Mouse (Mus musculus): ENCODE data around the gene Bcl6.

Gene Bcl6

GRCm38 (mm10) chr16:23972901-23973300 is 15.8 kb downstream of the Bcl6 start:
- no peak for DNase-seq

GRCm38 (mm10) chr16:23972126-23972740 is 16.4 kb downstream of the Bcl6 start:
- peak in 1 of 2 experiments; percentile 33 for DNase-seq

DNA sequence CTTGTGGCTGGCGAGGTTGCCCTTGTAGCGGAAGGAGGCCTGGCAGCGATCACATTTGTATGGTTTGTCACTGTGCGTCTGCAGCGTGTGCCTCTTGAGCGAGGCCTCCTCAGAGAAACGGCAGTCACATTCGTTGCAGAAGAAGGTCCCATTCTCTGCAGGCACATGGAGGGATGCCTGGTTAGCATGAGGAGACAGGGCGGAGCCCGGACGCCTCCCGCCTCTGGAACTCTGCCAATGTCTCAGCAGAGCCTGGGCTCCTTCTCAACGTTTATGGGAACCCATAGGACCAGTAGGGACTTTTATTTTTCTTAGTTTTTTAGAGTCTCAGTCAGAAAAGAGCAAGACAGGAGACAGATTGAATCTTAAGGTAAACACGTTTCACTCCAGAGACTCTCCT is 18.7 kb downstream of the Bcl6 start:
- DNase-seq = peak; percentile 48 to 59

DNA sequence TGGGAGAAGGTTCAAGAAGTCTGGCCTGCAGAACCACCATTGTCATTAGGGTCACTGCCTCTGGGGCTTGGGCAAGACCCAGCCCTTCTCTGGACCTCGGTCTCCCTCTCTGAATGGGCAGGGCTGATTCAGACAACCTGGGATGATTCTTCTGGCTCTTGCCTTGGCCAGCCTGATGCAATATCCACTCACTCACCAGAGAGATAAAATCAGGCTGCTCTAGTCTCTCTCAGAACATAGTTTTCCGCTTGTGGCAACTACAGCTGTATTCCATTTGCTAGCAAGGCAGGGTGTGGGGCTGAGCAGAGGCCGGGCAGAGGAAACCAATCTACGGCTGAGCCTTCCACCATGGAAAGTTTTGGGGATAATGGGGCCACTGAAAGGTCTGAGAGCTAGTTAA is 19.8 kb downstream of the Bcl6 start:
- DNase-seq = no peak

- DNase-seq = no peak
Observed at GRCm38 (mm10) chr16:23967301-23967700, 21.4 kb downstream of the Bcl6 start.

GRCm38 (mm10) chr16:23966066-23966465 is 22.6 kb downstream of the Bcl6 start:
- DNase-seq = no peak

- no peak for DNase-seq
Observed at GRCm38 (mm10) chr16:23964706-23965367, 23.8 kb downstream of the Bcl6 start.

DNA sequence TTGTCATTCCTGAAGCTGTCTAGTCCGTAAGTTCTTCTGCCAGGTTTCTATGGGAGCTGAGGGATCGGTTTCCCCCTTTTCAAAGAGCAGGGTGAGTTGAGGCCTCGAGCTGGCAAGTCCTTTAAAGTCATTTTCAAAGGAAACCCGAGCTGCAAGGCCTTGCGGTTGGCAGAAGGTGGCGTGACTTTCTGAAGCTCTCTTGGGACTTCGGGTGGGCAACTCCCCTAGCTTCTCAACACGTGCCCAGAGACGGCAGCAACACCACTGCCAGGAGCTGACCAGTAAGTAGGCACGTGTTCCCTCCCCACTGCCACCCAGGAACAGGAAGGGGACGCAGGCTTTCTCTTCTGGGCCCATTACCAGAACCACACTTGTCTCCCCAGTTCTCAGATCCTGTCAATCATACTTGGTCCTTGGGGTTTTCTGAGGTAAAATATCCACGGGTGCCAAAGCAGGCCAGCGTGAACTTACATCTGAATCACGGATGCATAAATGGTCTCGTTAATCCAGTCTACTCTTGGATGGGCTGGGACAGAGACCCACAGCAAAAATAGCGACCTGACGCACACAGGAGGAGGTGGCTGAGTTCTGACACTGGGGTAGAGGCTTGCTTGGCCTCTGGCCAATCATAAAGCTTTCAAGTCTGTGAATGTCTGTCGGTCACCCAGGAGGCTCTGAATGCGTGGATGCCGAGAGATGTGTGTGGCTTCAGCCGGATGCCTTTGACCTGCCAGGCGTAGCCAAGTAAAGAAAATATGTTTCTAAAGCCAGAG is 24.6 kb downstream of the Bcl6 start:
- DNase-seq = no peak

DNA sequence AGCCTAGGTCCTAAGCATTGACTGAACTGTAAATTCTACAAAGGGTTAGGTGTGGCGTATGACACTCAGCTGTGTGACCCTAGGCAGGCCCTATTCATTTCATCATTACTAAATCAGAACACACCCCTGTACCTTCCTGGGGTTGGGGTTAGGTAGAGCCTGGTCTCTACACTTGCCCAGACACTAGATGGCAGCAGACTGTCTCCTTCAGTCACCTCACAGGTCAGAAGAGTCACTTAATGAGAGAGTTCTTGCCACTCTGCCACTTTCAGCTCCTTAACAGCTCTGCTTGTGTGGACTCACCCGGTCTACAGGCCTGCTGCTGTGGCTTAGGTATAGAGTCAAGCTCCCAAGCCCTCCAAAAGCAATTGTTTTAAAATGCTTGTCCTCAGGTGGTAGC is 26.3 kb downstream of the Bcl6 start:
- DNase-seq = no peak

DNA sequence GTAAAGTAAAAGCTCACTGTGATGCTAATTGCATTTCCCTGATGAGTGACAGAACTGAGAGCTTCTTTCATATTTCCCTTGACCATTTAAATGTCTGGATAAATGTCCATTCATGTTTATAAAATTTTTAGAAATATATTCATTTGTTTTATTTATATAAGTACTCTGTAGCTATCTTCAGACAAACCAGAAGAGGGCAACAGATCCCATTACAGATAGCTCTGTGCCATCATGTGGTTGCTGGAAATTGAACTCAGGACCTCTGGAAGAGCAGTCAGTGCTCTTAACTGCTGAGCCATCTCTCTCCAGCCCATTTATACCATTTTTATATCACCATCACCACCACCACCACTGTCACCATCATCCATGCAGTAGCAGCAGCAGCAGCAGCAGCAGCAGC is 29.7 kb downstream of the Bcl6 start:
- DNase-seq = no peak

DNA sequence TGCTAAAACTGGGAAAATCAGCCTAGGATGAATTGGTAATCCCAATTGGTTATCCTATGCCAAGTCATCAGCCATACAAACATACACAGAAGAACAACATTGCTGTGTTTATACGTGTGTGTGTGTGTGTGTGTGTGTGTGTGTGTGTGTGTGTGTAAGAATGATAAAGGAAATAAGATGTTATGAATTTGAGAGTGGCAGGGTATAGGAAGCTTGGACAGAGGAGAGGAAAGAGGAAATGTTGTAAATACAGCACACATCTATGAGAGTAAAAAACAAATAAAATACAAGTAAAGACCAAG is 34.7 kb downstream of the Bcl6 start:
- DNase-seq = no peak

GRCm38 (mm10) chr16:23953189-23953958 is 35.3 kb downstream of the Bcl6 start:
- DNase-seq = peak; percentile 69 to 71

DNA sequence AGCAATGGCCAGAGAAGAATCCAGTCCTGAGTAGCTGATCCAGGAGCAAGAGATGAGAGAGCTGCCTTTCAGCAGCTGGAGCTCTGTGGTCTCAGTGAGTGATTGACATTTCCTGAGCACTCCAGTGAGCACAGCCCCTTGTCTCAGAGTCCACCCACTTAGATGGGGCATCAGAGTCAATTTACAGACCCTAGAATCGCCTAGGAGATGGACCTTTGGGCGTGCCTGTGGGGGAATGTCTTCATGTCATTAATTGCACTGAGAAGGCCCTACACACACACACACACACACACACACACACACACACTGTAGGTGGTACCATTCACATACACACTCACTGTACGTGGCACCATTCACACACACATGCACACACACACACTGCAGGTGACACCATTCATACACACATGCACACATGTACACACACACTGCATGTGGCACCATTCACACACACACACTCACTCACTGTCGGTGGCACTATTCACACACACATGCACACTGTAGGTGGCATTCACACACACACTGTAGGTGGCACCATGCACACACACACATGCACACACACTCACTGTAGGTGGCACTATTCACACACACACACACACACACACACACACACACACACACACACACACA is 36.4 kb downstream of the Bcl6 start:
- DNase-seq = no peak

DNA sequence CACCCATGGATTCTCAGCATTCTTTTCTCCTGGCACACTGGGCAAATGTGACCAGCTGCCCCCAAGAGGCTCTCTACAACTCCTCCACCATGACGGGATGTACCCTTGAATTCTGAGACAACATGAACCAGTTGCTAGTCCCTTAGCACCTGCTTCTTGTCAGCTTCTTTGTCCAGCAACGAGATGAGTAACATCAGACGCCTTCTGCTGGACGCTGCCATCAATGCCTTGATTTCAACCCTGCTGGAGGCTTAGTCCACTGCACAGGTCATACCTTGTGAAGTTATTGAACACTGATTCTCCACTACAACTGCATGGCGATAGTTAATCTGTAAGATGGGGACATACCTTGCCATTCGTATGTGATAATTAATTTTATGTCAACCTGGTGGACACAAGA is 41.0 kb downstream of the Bcl6 start:
- DNase-seq = peak; percentile 30 to 35

- DNase-seq = no peak
Observed at GRCm38 (mm10) chr16:23944801-23945200, 43.9 kb downstream of the Bcl6 start.

DNA sequence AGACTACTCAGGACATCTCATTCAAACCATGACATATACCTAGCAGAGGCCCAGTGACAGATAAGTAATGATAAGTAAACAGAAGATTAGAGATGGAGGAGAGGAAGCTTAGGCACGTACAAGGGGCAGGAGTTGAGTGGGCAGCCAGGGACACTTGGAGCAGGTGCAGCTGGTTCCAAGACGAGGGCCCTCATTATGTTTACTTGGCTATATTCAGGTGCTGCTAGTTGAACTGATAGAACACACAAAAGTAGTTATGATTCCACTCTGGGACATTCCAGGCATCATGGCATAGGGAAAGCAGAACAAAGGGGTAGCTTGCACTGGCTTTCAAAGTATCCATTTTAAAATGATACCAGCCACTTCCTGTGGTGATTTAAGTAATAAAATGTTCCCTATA is 54.3 kb downstream of the Bcl6 start:
- no peak for DNase-seq

- no peak for DNase-seq
Observed at GRCm38 (mm10) chr16:23932294-23932693, 56.4 kb downstream of the Bcl6 start, which contains the start of gene Rtp2. Rtp2 (minus strand) TSS chr16:23932394.

GRCm38 (mm10) chr16:23931275-23931674 is 57.4 kb downstream of the Bcl6 start:
- DNase-seq = no peak

GRCm38 (mm10) chr16:23930426-23931073 is 58.1 kb downstream of the Bcl6 start:
- no peak for DNase-seq

- DNase-seq = peak in 1 of 2 experiments; percentile 8
Observed at GRCm38 (mm10) chr16:23927301-23928114, 61.1 kb downstream of the Bcl6 start.

GRCm38 (mm10) chr16:23922906-23923305 is 65.7 kb downstream of the Bcl6 start:
- no peak for DNase-seq
